Mouse (Mus musculus): Measurements from ENCODE around the gene Tuba1a.

DNA sequence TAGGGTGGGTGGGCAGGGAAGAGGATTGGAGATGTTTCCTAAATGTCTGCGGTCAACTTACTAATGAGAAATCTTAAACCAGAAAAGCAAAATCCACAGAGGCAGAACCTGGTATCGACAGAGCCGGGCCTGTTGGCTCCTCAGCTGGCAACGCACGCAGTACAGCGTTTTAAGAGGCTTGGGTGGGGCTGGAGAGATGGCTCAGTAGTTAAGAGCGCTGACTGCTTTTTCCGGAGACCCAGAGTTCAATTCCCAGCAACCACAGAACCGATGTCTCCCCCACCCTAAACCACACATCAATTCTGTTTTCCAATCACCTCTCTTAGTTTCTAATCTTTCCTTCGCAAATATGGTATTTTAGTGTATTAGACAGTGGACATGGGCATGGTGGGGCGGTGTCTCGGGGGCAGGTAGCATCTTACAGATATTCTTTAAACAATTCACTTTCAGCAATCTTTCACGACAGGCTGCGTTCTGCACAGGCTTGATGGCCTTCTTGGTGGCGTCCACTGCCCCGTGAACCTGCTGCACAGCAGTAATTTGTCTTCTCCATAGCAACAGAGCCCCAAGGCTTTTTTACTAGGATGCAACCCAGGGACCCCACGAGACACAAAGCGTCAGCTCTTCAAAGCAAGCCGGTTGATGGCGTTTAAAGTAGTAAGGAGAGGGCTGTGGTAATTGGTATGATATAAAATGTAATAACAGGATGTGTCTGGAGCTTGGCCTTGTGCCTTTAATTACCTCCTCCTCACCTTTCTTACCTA is 25.1 kb upstream of the Tuba1a start:
- TF ChIP-seq CTCF (conservative IDR thresholded peaks at IDR 0.05; ENCODE audit: insufficient read depth, insufficient read length, low read depth, low read length) (no peak), POLR2A (IDR thresholded peaks at IDR 0.05; ENCODE audit: low read depth, low read length) (no peak)
